ENCODE assay signal across 11 mouse cellular contexts in the genomic region with DNA sequence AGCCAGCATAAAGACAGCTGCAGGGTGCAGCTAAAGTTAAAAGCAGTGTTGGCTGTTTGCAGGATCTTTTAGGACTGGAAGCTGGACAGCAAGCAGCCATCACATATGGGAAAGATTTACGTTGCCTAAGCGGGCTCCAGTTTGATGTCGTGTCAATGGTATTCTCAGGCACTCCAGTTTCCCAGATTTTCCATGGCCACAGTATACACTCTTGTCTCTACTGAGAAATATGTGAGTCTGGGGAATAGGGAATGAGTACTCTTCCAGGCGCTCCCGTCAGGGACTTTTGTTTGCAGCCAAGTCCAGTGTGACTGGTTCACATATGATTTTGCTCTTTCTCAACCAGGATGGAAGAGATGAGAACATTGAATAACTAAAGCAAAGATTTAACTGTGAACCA.
DNase-seq lines count a peak whose midpoint lies in the region; ATAC-seq and TF ChIP-seq lines count a peak whose summit lies in the region.
"Had no signal": no experiment of that assay in that cellular context is flagged by ENCODE, and none has a peak within 500 bp of the region (broad histone marks: within the 10 kb centered on the region; RNA-seq: fewer than 3 reads in every experiment).

No protein-coding gene starts in this region.

- H3K27me3 ChIP-seq in kidney, embryonic 14.5 days (ENCODE audit: control insufficient read depth, insufficient read depth, low read length) = no peaks in the 10 kb centered on the region
- no peaks in the 10 kb centered on the region for H3K27me3 ChIP-seq in kidney, adult 2 months (replicated peaks; ENCODE audit: control insufficient read depth, insufficient read depth, low read length)
- no peaks in the 10 kb centered on the region for H3K27me3 ChIP-seq in intestine, embryonic 15.5 days (replicated peaks)
- H3K27me3 ChIP-seq: hindbrain, embryonic 15.5 days; liver, embryonic 12.5 days had no signal

- WGBS in kidney, embryonic 14.5 days = 48% methylated on average over 5 of the region's 5 CpGs
- WGBS in kidney, adult 2 months = 81% methylated on average over 5 of the region's 5 CpGs
- WGBS in intestine, embryonic 15.5 days = 54% methylated on average over 5 of the region's 5 CpGs

- H3K9ac ChIP-seq in kidney, embryonic 14.5 days (ENCODE audit: low read depth, low read length) = no peak overlapping the region
- no peak overlapping the region for H3K9ac ChIP-seq in intestine, embryonic 15.5 days
- H3K9ac ChIP-seq: hindbrain, embryonic 15.5 days; liver, embryonic 12.5 days had no signal

- no peak overlapping the region; the same call in 1 of the 2 replicates for H3K4me2 ChIP-seq in kidney, embryonic 14.5 days (replicated peaks; ENCODE audit: low read depth, low read length)
- no peak overlapping the region for H3K4me2 ChIP-seq in intestine, embryonic 15.5 days (replicated peaks)
- H3K4me2 ChIP-seq: hindbrain, embryonic 15.5 days; liver, embryonic 12.5 days had no signal

- TF ChIP-seq POLR2A in kidney, adult 2 months (IDR thresholded peaks at IDR 0.05; ENCODE audit: low read depth, low read length) = no peak

- no peak for DNase-seq in kidney, adult 2 months
- peak; percentile 29 for DNase-seq in 3T3-L1 (ENCODE audit: low read depth, low spot score)
- DNase-seq in embryo, embryonic 11 days = peak; percentile 49
- DNase-seq in adrenal gland, postnatal 25 days = no peak
- DNase-seq in ovary, adult 18-20 months (ENCODE audit: low spot score) = no peak
- DNase-seq: cerebellum, adult 11-12 months; thymus, postnatal 4 days had no signal

- H3K4me3 ChIP-seq in kidney, embryonic 14.5 days (ENCODE audit: low read length) = no peak overlapping the region
- no peak overlapping the region for H3K4me3 ChIP-seq in kidney, adult 2 months (ENCODE audit: insufficient read depth, low read depth, low read length)
- H3K4me3 ChIP-seq in intestine, embryonic 15.5 days (replicated peaks) = no peak overlapping the region
- H3K4me3 ChIP-seq: hindbrain, embryonic 15.5 days; liver, embryonic 12.5 days had no signal

- H3K36me3 ChIP-seq in kidney, embryonic 14.5 days (ENCODE audit: control insufficient read depth, insufficient read depth, low read length) = no peaks in the 10 kb centered on the region
- H3K36me3 ChIP-seq in kidney, adult 2 months (ENCODE audit: control insufficient read depth, insufficient read depth, low read length) = no peaks in the 10 kb centered on the region
- H3K36me3 ChIP-seq in intestine, embryonic 15.5 days = no peaks in the 10 kb centered on the region
- H3K36me3 ChIP-seq: hindbrain, embryonic 15.5 days; liver, embryonic 12.5 days had no signal

- peak overlapping the region; percentile 55 for H3K27ac ChIP-seq in kidney, embryonic 14.5 days (ENCODE audit: low read depth, low read length)
- H3K27ac ChIP-seq in kidney, adult 2 months (ENCODE audit: insufficient read depth, low read depth, low read length) = no peak overlapping the region
- peak overlapping the region; percentile 22 for H3K27ac ChIP-seq in intestine, embryonic 15.5 days
- H3K27ac ChIP-seq: hindbrain, embryonic 15.5 days; liver, embryonic 12.5 days had no signal

- H3K9me3 ChIP-seq in kidney, embryonic 14.5 days (ENCODE audit: control insufficient read depth, low read length) = no peaks in the 10 kb centered on the region; the same call in 1 of the 2 replicates
- no peaks in the 10 kb centered on the region for H3K9me3 ChIP-seq in intestine, embryonic 15.5 days
- H3K9me3 ChIP-seq: hindbrain, embryonic 15.5 days; liver, embryonic 12.5 days had no signal

- no peak for TF ChIP-seq CTCF in kidney, adult 2 months (conservative IDR thresholded peaks at IDR 0.05; ENCODE audit: insufficient read depth, insufficient read length, low read depth, low read length)

- H3K4me1 ChIP-seq in kidney, embryonic 14.5 days (ENCODE audit: control insufficient read depth, insufficient read depth, low read length) = peaks cover 8% of the 10 kb centered on the region; the same call in 1 of the 2 replicates
- no peaks in the 10 kb centered on the region for H3K4me1 ChIP-seq in kidney, adult 2 months (ENCODE audit: control insufficient read depth, insufficient read depth, low read length)
- H3K4me1 ChIP-seq in intestine, embryonic 15.5 days (replicated peaks) = no peaks in the 10 kb centered on the region
- H3K4me1 ChIP-seq: hindbrain, embryonic 15.5 days; liver, embryonic 12.5 days had no signal

- ATAC-seq in kidney, embryonic 14.5 days (ENCODE audit: low FRiP score, low TSS enrichment) = peak; percentile 49; the same call in 1 of the 2 replicates
- ATAC-seq in intestine, embryonic 15.5 days = peak; percentile 59
- ATAC-seq: liver, embryonic 12.5 days had no signal

Comparison
In these comparisons a context has a peak if more than half of its experiments do, and no peak if none do; other contexts are left out.
1. DNase-seq: peak in 3T3-L1 (single experiment) and embryo, embryonic 11 days (single experiment); none in kidney, adult 2 months (single experiment), adrenal gland, postnatal 25 days (single experiment) and ovary, adult 18-20 months (single experiment).